Mouse (Mus musculus): Measurements from ENCODE around the gene Rffl. TPM values are rescaled to one million over a fixed set of nuclear protein-coding genes. Genes with fewer than 3 reads are reported as not detected.

Rffl gene
- polyA plus RNA-seq, 2 experiments: 12.9 to 19.0 TPM

DNA sequence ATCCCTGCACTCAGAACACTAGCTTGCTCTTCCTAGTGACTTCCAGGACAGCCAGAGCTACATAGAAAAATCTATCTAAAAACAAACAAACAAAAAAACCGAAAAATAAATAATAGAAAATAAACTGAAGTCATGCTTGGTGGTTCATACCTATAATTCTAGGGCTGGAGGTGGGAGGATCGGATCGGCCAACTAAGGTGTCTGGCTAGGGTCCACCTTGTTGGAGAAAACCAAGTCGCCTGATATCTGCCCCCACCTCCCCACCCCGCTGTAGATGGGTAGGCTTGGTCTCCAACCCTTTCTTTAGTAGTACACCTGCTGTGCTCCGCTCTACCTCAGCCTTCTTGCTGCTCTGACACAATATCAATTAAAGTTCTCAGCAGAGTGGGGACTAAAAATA is 88.8 kb downstream of the Rffl start:
- DNase-seq (ENCODE audit: low read depth in 3 of 3, low spot score in 3 of 3): no peak

DNA sequence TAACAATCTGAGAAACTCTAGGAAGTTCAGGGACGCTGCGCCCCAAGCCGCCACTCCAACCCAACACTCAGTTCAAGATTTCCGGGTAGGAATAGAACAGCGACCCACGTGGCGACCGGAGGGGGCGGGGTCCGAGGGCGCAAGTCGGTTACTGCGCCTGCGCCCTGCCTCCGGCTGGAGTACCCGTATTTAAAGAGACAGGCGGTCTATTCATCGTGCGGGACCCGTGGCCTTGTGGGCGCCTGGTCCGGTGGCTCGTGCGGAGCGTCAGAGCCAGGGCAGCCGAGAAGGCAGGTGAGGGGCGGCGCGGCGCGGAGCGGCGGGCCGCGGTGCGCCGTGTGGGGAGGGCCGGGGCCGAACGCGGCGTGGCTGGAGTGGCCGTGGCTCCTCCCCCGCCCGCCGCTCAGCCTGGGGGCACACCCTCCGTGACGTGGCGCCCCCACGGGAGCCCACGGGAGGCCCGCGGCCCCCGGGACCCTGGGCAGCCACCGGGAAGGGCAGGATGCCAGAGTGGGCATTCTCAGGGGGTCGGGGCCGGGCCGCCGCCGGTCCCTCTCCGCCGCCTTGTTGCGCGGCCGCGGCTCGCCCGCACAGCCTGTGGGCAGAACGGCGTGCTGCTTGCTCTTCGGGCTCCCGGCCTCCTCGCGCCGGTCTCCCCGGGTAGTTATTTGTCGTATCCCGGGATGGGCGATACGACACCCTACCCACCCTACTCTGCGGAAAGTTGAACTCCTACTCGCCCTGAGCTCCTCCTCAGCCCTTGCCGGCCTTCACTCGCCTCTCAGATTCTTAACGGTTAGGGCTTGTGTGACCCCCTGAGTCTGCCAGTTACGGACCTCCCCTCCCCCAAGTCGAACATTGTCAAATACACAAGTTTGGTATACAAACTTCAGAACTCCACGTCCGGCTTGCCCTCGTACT is 89.8 kb downstream of the Rffl start, which contains the start of gene Lig3:
Gene Lig3, plus strand, starts transcription at position 126 of the 921 bp plus-strand sequence.
- Histone ChIP-seq H3K27me3 (ENCODE audit: control insufficient read depth, insufficient read depth, low read length) (no peaks in the 10 kb centered on the region), H3K27ac (peak within 1 kb of the TSS; percentile 61), H3K9me3 (ENCODE audit: control insufficient read depth, low read length) (no peaks in the 10 kb centered on the region), H3K9ac (replicated peaks) (peak within 1 kb of the TSS; percentile 92), H3K4me3 (ENCODE audit: insufficient read depth in 1 of 2, low read depth in 2 of 2, low read length in 2 of 2) (peak within 1 kb of the TSS; percentile 92 to 98), H3K4me2 (ENCODE audit: low read depth) (peak within 1 kb of the TSS; percentile 93), H3K4me1 (replicated peaks; ENCODE audit: control insufficient read depth in 2 of 2, insufficient read depth in 2 of 2, low read length in 1 of 2) (peaks cover 5 to 13% of the 10 kb centered on the region in 2 experiments), H3K36me3 (replicated peaks; ENCODE audit: control insufficient read depth, insufficient read depth, low read depth) (peaks cover 5% of the 10 kb centered on the region; the same call in 1 of the 2 replicates)
- TF ChIP-seq EP300 (IDR thresholded peaks at IDR 0.05; ENCODE audit: low read depth): no peak
- TF ChIP-seq CTCF (IDR thresholded peaks at IDR 0.05; ENCODE audit: low read depth): peak; percentile 26
- ATAC-seq (ENCODE audit: insufficient read depth) (peak; percentile 91), DNase-seq (ENCODE audit: low read depth in 3 of 3, low spot score in 3 of 3) (peak; percentile 78 to 81 (median 80))
- WGBS (ENCODE audit: insufficient replicate concordance): under 1% methylated on average over 83 of the region's 90 CpGs

More for the DNA sequence above, 88.8 kb downstream of the Rffl start:
- Histone ChIP-seq H3K9ac (replicated peaks) (peak overlapping the region; percentile 92), H3K4me2 (ENCODE audit: low read depth) (peak overlapping the region; percentile 93), H3K4me3 (ENCODE audit: insufficient read depth in 1 of 2, low read depth in 2 of 2, low read length in 2 of 2) (peak overlapping the region; percentile 92 to 98), H3K36me3 (replicated peaks; ENCODE audit: control insufficient read depth, insufficient read depth, low read depth) (peaks cover 5% of the 10 kb centered on the region), H3K4me1 (replicated peaks; ENCODE audit: control insufficient read depth in 2 of 2, insufficient read depth in 2 of 2, low read length in 1 of 2) (peaks cover 5 to 13% of the 10 kb centered on the region in 2 experiments), H3K27me3 (ENCODE audit: control insufficient read depth, insufficient read depth, low read length) (no peaks in the 10 kb centered on the region), H3K27ac (no peak overlapping the region), H3K9me3 (ENCODE audit: control insufficient read depth, low read length) (no peaks in the 10 kb centered on the region)
- 44% methylated on average over 6 of the region's 6 CpGs for WGBS (ENCODE audit: insufficient replicate concordance)
- no peak for TF ChIP-seq EP300 (IDR thresholded peaks at IDR 0.05; ENCODE audit: low read depth)
- no peak for TF ChIP-seq CTCF (IDR thresholded peaks at IDR 0.05; ENCODE audit: low read depth)
- ATAC-seq (ENCODE audit: insufficient read depth): no peak

GRCm38 (mm10) chr11:82780134-82780533 is 90.9 kb downstream of the Rffl start:
- H3K9ac ChIP-seq (replicated peaks): peak overlapping the region; percentile 72
- TF ChIP-seq EP300 (IDR thresholded peaks at IDR 0.05; ENCODE audit: low read depth): no peak
- no peak for TF ChIP-seq CTCF (IDR thresholded peaks at IDR 0.05; ENCODE audit: low read depth)
- ATAC-seq (ENCODE audit: insufficient read depth) (no peak), DNase-seq (ENCODE audit: low read depth in 3 of 3, low spot score in 3 of 3) (no peak)
- H3K27ac ChIP-seq: no peak overlapping the region
- WGBS (ENCODE audit: insufficient replicate concordance): 37% methylated on average over 5 of the region's 5 CpGs
- H3K4me2 ChIP-seq (ENCODE audit: low read depth): peak overlapping the region; percentile 93
- no peaks in the 10 kb centered on the region for H3K27me3 ChIP-seq (ENCODE audit: control insufficient read depth, insufficient read depth, low read length)
- H3K36me3 ChIP-seq (replicated peaks; ENCODE audit: control insufficient read depth, insufficient read depth, low read depth): no peaks in the 10 kb centered on the region
- H3K4me1 ChIP-seq (replicated peaks; ENCODE audit: control insufficient read depth in 2 of 2, insufficient read depth in 2 of 2, low read length in 1 of 2): peaks cover 5 to 13% of the 10 kb centered on the region in 2 experiments
- H3K9me3 ChIP-seq (ENCODE audit: control insufficient read depth, low read length): no peaks in the 10 kb centered on the region
- peak overlapping the region; percentile 92 to 98 for H3K4me3 ChIP-seq (ENCODE audit: insufficient read depth in 1 of 2, low read depth in 2 of 2, low read length in 2 of 2)

DNA sequence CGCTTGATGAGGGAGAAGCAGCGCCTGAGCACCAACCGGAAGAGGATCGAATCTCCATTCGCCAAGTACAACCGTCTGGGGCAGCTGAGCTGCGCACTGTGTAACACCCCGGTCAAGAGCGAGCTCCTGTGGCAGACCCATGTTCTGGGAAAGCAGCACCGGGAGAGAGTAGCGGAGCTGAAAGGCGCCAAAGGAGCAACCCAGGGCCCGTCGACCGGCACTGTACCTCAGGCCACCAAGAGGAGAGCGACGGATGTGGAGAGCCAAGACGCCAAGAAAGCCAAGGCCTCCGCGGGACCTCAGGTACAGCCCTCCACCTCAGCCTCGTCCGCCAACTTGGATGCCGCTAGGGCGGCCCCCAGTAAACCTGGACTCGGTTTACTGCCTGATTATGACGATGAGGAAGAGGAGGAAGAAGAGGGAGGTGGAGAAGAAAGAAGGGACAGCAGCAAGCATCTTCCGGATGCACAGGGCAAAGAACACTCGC is 106.5 kb downstream of the Rffl start:
- peak; percentile 62 for ATAC-seq (ENCODE audit: insufficient read depth)
- peaks cover 10 to 18% of the 10 kb centered on the region in 2 experiments for H3K4me1 ChIP-seq (replicated peaks; ENCODE audit: control insufficient read depth in 2 of 2, insufficient read depth in 2 of 2, low read length in 1 of 2)
- TF ChIP-seq EP300 (IDR thresholded peaks at IDR 0.05; ENCODE audit: low read depth): no peak
- no peak for TF ChIP-seq CTCF (IDR thresholded peaks at IDR 0.05; ENCODE audit: low read depth)
- DNase-seq (ENCODE audit: low read depth in 3 of 3, low spot score in 3 of 3): no peak
- peak overlapping the region; percentile 66 for H3K27ac ChIP-seq
- H3K4me2 ChIP-seq (ENCODE audit: low read depth): peak overlapping the region; percentile 97
- peak overlapping the region; percentile 86 to 92 for H3K4me3 ChIP-seq (ENCODE audit: insufficient read depth in 1 of 2, low read depth in 2 of 2, low read length in 2 of 2)
- H3K9me3 ChIP-seq (ENCODE audit: control insufficient read depth, low read length): no peaks in the 10 kb centered on the region
- H3K9ac ChIP-seq (replicated peaks): peak overlapping the region; percentile 88
- no peaks in the 10 kb centered on the region for H3K27me3 ChIP-seq (ENCODE audit: control insufficient read depth, insufficient read depth, low read length)
- WGBS (ENCODE audit: insufficient replicate concordance): under 1% methylated on average over 28 of the region's 28 CpGs
- peaks cover 7% of the 10 kb centered on the region; the same call in 1 of the 2 replicates for H3K36me3 ChIP-seq (replicated peaks; ENCODE audit: control insufficient read depth, insufficient read depth, low read depth)
